Mouse (Mus musculus): ENCODE results near the gene Brd1. TPM values are rescaled to one million over a fixed set of nuclear protein-coding genes. Genes with fewer than 3 reads are reported as not detected.
"Not testable (repeated sequence)": the region's sequence is repeated elsewhere in the genome, so short reads cannot be mapped to it uniquely, and the experiment has no call there.

Brd1 gene
- total RNA-seq, 4 experiments from 2014 or later: 50.8 to 56.4 (median 54.1) TPM

DNA sequence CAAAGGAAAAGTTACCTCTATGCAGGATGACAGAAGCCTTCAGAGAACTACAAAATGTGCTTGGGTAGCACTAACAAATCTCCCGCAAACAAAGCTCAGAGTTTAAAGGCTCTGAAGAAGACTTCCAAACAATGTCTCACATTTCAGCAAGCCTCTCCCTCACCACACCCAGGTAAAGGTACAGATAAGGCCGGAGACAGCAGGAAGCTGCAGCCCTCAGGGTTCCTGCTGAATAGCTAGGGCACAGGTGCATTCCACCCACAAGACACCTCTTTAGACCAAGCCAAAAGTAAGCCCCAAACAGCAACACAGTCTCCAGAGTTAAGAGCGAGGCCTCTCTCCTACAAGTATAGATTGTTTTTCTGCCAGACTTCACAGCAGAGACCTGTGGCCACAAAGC lies 3.3 kb downstream of the Brd1 start:
- DNase-seq (ENCODE audit: low spot score in 2 of 2): no peak

DNA sequence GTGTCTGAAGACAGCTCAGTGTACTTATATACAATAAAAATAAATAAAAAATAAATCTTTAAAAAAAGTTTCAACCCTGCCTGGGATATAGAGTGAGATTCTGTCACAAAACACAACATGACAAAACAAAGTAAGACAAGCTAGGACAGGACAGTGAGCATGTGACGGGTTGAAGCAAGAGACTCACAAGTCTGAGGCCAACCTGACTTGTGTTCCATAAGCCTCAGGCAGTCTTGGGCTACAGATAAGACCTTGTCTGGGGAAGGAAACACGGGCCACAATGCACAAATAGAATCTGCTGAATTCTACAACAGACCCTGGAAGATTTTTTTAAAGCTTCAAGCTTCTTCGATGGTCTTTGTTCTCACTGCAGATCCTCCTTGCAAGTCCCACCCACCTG lies 6.8 kb downstream of the Brd1 start:
- DNase-seq (ENCODE audit: low spot score in 2 of 2): no peak

DNA sequence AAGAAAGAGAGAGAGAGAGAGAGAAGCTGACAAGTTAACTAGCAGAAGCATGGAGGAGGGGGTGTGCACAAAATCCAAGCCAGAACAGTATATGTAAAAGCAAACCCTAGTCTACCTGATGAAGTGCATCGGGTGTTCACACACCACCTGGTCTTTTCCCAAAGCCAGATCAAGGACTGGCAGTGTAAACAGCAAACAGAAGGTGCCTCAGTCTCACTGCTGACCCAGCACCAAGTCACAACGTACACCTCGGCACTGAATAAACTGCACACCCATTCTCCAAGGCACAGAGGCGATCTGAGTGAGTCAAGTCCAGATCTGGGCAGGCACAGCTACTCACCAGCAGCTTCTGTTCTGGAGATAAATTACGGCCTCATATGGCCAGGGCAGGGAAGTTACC lies 9.0 kb downstream of the Brd1 start:
- DNase-seq (ENCODE audit: low spot score in 2 of 2): no peak

DNA sequence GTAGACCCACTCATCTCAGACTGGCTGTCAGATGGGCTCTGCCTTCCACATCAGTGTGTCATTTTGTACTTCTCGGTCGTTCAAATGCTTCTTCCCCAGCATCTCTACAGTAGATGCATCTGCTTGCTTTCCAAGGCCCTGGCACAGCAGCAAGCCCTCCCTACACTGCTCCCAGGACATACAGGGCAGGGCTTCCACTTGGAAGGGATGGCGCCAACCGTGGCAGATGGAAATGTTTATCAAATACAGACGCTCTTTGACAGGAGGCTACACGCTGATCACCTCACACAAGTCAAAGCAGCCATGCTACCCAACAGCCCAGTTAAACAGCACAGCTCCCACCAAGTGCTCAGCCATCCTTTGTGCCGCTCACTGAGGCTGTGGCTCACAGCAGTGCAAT lies 9.7 kb downstream of the Brd1 start:
- DNase-seq (ENCODE audit: low spot score in 2 of 2): no peak

DNA sequence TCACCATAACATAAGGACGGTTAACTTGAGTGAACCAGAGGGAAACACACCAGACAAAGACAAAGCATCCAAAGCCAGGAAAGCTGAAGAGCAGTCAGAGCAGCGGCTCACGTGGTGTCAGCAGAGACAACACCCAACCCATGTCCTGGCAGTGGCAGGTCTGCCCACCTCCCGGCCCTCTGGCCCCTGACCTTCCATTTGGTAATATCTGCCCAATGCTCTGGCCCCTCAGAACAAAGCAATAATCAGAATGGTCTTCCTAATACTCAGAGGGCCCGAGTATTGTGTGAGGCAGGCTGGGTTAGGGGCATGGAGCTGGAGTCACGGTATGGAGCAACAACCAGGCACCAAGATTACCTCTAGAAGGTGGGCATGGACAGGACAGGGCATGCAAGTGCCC lies 10.8 kb downstream of the Brd1 start:
- DNase-seq (ENCODE audit: low spot score in 2 of 2): no peak

DNA sequence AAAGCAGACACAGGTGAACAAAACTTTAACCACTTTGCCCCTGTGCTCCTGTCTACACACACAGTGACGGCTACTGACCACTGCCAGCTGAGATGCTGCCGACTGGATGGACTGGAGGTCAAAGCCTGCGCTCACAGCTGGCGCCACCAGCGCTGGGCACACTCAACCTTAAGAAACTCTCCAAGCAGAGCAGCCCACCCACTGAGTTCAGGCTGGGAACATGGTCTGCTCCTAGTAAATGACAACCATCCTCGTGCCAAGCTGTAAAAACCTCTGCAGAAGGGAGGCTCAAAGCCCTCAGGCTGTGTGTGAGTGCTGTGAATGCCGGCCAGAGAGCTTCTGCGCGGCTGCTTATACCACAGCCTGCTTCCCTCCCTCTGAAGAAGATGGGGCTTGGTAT lies 16.8 kb downstream of the Brd1 start:
- no peak for DNase-seq (ENCODE audit: low spot score in 2 of 2)

DNA sequence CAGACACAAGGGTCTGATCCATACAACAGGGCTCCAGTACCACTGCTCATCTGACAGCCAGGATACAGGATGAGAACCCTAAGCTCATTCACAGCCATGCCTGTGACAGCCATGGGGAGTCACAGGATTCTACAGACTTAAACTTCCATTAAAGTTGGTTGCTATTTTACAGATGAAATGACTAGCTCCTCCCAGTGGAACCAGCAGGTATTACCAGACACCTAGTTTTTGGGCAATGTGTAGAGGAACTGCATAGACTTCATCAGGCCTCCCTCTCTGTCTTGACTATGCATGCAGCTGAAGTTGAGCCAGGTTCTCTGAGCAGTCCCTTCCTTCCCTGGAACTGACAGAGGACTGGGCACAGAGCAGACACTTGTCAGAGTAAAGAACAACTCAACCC lies 17.7 kb downstream of the Brd1 start:
- no peak for DNase-seq (ENCODE audit: low spot score in 2 of 2)

DNA sequence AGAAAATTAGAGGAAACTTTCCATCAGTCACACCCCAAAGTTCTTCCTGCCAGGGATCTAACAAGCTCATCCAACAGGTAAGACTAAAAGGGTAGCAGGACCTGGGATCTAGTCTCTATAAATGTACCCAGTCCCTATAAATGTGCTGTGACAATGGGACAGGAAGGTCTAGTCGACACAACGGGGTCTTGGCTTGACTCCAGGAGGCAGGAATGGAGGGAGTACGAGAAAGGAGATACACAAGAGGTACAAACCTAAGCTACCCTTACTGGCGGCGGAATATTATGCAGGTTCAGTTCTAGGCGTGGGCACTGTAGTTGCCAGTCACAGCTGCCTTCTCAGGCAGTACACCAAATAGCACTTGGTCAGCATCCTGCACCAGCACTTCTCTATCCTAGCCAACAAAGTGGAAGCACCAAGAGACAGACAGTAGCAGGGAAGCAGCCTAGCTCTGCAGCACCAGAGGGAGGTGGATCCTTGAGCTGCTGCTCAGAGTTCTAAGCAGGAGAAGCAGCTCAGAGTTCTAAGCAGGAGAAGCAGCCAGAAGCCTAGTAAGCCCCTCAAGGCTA lies 19.9 kb downstream of the Brd1 start:
- no peak for DNase-seq (ENCODE audit: low spot score in 2 of 2)

DNA sequence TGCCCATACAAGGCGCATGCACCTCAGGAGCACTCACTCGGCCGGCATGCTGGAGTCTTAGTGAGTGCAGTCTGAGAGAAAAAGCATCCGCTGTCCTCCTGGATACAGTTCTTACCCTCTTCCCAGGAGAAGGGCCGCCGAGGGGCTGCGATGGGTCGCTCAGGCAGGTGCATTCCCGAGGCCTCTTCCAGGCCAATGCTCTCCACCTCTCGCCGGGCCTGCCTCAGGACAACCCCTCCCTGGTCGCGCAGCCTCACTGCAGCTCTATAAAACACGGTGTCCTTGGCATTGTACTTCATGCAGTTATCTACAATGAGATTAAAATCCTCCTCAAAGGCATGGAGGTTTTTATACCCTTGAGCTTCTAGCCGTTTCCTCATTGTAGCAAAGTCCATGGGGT lies 21.5 kb downstream of the Brd1 start:
- no peak for DNase-seq (ENCODE audit: low spot score in 2 of 2)

DNA sequence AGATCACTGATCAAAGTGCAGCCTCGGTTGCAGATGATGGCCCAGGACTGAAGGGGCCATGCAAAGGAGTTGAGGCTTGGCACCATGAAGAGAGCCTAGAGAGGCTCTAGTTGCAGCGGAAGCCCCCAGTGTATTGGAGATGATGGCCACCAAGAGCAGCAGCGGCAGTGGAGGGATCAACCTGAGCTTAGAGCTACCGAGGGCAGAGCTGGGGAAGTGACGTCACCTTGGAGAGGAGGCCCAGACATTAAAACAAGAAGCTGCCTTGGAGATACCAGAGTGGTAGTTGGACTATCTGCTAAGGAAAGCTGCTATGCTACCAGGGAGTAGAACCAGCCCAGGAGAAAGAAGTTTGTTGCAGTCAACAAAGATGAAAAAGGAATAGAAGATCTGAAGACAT lies 24.2 kb downstream of the Brd1 start:
- no peak for DNase-seq (ENCODE audit: low spot score in 2 of 2)

DNA sequence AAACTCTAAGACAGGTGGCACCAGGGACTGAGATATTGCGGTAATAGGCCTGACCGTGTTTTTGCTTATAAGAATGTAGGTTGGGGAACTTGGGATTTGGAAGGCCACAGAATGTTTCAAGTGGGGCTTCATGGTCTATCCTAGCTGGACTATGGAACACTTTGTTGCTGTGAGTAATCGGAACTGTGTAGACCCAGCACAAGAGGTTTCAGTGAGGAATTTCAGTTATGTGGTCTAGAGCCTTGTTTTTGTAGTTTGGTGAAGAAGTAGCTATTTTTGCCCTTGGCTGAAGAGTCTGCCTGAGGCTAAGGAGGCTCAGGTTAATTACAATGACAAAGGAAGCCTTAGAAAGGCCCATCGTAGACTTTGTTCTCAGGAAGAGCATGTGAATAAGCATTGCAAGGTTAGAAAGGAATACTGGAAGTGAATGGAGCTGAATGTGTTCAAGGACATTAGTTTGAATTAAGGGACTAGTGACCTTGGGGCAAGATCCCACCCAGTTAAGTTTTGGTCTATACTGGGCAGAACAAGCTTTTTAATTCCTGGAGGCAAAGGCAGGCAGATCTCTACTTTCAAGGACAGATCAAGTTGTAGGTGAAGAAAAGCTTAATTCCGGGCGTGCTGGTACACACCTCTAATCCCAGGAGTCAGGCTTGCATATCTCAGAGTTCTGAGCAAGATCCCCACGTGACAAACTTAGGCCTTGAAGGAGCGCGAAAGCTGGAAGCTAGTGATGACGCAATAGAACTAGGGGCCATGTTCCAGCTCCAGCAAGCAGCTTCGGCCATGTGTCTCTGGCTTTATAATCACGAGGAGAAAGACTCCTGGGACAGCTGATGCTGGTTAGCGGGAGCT lies 25.1 kb downstream of the Brd1 start:
- no peak for DNase-seq (ENCODE audit: low spot score in 2 of 2)

DNA sequence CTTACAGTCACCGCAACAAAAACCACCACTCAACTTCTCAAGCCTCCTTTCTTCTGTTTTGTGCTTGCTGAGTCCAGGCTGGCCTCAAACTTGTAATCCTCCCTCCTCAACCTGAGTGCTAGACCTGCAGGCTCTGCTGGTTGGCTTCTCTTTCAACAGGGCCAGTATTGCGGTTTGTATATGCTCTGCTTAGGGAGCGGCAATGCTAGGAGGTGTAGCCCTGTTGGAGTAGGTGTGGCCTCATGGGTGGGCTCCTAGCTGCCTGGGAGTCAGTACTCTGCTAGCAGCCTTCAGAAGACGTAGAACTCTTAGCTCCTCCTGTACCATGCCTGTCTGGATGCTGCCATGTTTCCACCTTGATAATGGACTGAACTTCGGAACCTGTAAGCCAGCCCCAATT lies 25.8 kb downstream of the Brd1 start:
- no peak for DNase-seq (ENCODE audit: low spot score in 2 of 2)

DNA sequence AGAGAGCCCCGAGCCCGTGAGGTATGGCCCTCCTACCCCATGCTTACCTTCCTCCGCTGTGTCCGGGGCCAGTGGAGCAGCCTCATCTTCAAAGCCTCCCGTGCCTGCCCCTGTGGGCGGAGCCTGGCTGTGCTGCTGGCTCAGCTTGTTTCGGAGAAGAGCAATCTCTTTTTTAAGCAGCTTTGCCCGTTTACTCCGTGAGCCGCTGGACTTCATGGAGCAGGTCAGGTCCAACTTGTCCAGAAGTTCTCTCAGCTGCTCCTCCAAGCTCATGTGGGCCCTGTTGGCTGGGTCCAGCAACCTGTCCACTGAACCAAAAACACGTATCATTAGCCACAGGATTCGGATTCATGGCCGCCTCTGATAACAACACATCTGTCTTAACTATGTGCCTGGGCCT lies 27.0 kb downstream of the Brd1 start:
- DNase-seq (ENCODE audit: low spot score in 2 of 2): not testable (repeated sequence)

DNA sequence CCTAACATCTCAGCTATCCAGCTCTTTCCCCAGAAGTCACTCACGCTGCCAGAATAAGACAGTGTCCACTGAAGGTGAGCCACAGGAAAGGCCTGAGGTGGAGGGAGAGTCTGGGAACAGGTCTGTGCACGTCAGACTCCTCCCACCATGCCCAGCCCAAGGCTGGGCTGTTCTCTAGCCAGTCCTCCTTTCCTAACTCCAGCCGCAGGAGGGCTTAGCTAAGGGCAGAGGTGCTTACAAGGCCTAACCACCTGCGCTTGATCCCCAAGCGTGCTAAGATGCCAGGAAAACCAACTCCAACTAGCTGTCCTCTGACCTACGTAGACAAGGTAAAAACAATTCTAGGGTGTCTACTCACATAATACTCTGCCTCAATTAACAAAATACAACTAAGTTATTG lies 27.7 kb downstream of the Brd1 start:
- DNase-seq (ENCODE audit: low spot score in 2 of 2): no peak

DNA sequence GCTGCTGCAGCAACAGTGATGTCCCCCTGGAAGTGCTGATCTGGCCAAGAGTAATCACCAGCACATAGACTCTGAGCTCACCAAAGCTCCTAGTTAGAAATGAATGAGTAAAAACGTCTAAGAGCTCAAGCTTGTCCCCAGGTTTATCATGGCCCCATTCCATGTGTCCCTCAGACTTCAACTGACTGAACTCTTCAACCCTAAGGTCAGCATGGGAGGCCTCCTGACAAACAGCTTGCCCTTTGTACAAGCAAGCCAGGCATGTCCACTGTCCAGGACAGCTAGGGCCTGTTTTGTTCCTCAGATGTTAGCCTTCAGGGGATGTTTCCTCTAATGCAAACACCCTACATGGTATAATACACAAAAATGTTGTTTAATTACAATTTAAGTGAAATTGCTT lies 29.7 kb downstream of the Brd1 start:
- DNase-seq (ENCODE audit: low spot score in 2 of 2): no peak

DNA sequence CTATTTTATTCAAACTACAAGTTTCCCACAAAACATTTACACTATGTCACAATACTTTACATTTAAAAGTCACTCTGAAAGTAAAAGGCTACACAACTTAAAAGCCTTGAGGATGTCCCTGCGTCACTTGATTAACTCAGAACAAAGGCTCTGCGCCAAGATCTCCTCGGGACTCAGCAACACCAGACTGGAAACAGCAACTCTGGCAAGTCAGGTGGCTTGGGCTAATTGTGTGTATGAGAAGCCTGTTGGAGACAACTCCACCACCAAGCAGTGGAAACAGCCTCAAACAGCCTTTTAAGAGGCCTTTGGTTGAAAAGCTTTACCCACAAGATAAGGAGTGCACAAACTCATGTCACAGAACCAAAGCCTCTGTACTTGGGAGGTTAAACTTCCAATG lies 31.5 kb downstream of the Brd1 start:
- no peak for DNase-seq (ENCODE audit: low spot score in 2 of 2)

DNA sequence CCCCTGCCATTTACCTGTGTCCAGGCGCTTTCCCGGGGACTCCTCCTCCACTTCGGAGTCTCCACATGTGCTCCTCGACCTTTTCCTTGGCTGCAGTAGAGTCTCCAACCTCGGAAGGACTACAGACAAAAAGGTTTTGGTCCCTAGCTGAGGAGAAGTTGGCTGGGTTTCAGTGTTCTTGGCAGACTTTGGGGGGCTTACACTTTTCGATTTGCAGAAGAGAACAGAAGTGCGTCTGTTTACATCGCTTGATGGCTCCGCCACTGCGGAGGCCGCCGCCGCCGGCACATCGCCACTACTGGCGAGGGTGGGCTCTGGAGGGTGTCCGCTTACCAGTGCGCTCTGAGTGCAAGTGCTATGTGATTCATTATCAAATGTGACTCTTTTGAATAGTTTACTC lies 33.3 kb downstream of the Brd1 start:
- peak; percentile 34 to 44 for DNase-seq (ENCODE audit: low spot score in 2 of 2)

DNA sequence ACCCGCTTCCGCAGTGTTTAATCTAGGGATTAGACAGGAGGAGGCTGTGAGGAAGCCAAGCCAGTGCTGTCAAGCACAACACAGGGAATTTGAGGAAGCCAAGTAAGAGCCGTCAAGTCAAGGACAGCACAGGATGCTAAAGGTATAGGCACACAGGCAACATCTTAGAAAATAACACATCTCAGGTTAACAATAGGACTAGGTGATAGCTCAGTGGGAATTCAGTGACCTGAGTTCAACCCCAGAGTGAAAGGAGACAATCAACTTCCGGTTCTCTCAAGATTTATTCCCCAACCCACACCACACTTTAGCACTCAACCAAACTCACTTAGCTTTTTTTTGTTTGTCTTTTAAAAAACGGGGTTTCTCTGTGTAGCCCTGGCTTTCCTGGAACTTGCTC lies 34.5 kb downstream of the Brd1 start:
- DNase-seq (ENCODE audit: low spot score in 2 of 2): no peak

DNA sequence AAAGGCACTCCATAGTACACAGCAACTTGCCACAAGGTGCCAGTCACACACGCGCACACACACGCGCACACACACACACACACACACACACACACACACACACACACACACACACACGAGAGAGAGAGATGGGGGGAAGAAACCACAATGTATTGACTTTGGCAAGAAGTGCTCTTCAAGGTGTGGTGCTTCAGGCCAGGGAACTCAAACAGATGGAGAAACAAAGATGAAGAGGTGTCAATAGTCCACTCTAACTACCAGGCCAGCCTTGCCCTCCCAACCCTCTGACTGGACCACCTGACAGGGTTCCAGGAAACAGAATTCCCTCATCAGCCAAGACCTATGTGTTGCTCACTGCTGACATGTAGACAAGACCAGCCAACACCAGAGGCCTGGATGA lies 36.4 kb downstream of the Brd1 start:
- no peak for DNase-seq (ENCODE audit: low spot score in 2 of 2)

DNA sequence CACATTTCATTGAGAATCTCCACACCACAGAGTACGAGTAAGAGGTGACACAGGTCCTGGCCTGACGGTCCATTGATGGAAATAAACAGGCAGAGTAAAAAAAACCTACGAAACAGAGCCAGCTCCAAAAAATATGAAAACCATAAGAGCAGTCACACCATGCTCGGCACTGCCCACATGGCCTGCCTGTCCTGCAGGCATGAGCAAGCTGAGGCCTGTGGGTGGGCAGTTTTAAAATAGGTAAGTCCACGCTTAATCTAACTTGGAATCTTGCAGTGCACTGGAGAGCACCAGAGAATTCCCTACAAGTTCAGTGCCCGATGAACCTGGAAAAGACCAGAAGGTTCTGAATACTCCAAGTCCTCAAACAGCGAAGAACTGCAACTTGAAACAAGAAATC lies 38.0 kb downstream of the Brd1 start:
- no peak for DNase-seq (ENCODE audit: low spot score in 2 of 2)

DNA sequence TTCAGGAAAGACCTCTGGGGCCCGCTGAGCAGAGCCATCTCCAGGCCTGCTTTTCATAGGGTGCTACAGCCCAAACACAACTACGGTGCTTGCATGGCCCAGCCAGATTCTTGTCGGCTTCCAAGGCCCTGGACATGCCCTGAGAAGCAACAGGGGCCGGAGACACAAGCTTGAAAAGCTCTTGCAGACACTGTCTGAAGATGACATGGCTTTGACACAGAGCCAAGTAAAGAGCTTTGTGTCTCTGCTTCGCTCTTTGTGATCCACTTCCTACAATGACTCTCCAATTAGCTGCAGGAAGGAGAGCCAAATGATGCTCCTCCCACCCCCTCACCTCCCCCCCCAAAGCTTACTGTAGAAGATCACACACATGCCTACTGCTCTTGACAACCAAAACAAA lies 40.0 kb downstream of the Brd1 start:
- no peak for DNase-seq (ENCODE audit: low spot score in 2 of 2)

DNA sequence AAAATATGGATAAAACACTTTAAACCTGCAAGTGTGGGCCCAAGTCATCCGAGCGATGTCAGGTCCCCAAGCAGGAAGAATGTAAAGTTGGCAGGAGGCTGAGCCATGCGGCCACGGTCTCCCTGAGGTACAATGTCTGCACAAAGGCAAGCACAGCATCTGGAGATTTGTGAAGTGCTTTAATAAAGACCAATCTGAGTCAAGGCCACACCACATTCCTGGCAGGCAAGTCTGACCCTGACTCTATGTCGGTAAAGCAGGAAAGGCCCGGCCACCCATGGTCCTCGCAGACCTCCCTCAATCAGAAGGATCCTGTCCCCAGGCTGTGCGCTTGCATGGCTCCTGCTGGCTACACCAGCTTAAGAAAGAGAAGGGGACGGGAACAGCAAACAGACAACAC lies 41.3 kb downstream of the Brd1 start:
- DNase-seq (ENCODE audit: low spot score in 2 of 2): no peak

DNA sequence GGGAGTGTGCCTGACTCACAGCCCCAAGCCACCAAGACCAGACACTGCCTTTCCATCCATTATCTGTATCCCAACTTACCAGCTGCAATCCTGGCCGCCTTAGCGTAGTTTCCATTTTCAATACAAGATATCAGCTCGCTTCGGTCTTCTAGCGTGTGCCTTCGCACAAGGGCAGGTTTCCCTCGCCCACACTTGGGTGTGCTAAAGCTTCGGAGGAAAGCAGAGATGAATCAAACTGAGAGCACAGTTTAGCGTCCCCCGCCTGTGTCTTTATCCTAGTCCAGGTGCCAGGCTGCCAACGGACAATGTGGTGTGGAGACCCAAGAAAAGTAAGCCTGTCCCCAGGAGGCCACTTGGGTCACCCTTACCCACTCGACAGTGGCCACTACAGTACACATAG lies 42.9 kb downstream of the Brd1 start:
- DNase-seq (ENCODE audit: low spot score in 2 of 2): no peak

Measured in layer of hippocampus, adult 8-10 months (tissue).